Mouse (Mus musculus) yolk sac, embryonic 10.5 days (tissue): ENCODE measurements around the gene Gm20449.
"Not testable (repeated sequence)": the region's sequence is repeated elsewhere in the genome, so short reads cannot be mapped to it uniquely, and the experiment has no call there.

Experiments
- DNase-seq: peaks from one replicate; pipeline ENCODE4 v3.0.0-alpha.2; 2017; ENCODE audit warnings: low spot score

Gene Gm20449

DNA sequence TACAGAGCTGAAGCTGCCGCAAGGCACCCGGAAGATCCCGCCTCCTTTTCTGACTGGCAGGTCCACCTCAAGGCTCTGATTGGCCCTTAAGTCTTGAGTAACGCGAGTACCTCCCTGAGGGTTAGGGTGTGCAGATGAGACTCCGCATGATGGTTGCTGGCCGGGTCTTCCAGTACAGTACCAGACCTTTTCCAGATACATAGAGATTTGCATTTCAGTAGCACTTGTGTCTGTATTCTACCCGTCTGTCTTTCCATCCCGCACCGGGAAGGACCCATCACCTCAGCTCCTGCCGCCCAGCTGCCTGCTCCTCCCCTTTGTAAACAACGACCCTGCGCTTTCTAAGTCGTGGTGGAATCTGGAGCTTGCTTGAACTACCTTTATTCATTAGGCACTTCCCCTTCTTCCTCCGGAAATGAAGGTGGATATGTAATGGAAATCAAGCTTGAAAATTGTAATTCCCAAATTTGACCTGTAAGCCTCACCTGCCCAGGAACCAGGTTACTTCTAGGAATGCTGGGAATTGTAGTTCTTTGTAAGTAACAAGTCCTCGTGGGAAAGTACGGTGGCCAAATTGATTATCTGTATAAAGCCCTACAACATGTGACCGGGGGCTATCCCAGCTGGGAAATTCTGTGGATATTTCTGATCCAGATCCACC is at the start of gene Gm20449, which contains the start of gene AW146154:
TSS of gene Gm20449 (minus strand) at position 29 of the 661 bp plus-strand sequence.
TSS of gene AW146154 (minus strand) at position 502 of the 661 bp plus-strand sequence.
- peak; percentile 86 for DNase-seq

DNA sequence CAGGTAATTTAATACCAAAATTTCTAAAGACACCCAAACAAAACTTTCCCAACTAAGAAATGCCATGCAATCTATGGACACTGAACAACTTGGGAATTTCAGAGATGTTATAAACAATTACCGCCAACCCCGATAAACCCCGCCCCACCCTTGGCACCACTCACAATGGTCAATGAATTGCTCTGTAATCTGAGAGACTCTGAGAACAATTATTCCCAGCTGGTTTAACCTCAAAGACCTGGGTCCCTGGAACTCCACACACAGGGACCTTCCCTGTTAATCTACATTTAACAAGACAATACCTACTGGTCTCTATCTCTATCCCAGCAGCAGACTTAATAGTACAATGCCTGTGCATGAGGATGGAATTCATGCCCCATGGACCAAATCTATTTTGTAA is 13.5 kb upstream of the Gm20449 start:
- no peak for DNase-seq

DNA sequence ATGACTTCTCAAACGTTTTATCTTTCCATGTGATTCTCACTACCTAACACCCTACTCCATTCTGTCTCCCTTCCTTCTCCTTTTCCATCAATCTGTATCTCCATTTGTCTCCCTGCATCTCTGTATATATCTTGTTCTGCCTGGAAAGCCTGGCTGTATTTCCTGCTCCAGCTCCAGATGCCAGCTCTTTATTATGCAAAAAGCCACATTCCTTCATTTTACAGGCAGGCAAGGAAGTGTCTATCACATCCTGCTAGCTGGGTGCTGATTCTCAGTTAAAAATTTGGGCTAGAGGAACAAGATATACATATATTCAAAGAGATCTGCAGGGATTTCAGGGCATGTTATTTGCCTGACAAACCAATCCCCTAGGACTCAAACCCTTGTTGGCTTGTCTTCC is 13.0 kb upstream of the Gm20449 start:
- no peak for DNase-seq

DNA sequence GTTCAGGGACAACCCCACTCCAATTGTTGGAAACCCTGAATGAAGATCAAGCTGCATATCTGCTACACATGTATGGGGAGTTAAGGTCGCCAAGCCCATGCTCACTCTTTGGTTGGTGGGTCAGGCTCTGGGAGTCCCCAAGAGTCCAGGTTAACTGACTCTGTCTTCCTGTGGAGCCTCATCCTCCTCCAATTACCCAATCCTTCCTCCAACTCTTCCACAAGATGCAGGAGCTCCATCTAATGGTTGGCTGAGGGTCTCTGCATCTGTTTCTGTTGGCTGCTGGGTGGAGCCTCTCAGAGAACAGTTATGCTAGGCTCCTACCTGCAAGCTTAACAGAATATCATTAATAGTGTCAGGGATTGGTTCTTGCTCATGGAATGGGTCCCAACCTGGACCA is 3.2 kb upstream of the Gm20449 start:
- no peak for DNase-seq

DNA sequence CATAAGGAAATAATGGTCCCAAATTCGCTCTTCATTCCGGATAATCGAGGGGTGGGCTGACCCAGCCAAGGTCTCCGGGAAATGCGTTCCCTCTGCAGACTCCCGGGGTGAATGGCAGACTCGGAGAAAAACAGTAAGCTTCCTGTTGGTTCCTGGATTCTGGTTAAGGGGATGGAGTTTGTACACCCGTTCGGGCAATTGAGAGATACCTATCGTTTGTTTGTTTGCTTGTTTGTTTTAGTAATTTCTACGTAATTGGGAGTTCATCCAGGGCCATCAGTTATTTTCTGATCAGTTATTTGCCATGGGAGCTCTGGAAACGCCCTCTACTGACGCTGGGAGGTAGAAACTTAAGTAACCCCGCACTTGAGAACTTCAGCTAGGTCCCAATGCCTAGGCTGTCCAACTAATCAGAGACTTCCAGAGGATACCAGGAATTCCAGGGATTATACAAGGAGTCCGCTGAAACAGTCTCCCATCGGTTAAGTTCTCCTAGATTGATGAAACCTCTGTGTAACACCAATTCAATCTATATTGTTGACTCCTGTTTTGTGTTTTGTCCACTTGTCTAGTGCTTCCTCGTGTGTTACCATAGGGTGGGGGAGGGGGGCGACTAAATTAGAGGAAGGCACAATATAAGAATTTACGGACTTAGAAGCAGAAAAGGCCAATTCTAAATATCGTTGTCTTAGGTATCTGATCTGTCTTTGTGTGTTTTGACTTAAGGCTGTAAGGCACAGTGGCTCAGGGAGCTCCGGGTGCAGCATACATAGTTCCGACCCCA is 1.1 kb upstream of the Gm20449 start:
- DNase-seq, result peak; percentile 51

DNA sequence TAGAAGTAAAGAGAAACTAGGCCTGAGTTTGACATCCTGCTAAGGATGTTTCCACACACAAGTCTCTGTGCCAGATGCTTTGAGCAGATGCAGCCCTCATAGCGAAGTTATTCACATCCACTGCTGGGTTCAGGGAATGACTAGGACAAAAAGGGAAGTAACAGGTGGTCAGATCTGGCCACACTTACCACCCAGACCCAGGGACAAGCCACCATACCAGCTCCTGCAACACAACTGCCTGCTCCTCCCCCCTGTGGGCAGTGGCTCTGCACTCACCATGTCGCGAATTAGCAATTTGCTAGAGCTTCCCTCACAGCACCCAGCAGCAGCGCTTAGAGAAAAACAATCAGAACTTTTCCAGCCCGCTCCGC is 214 bp downstream of the Gm20449 start:
- not testable (repeated sequence) for DNase-seq

DNA sequence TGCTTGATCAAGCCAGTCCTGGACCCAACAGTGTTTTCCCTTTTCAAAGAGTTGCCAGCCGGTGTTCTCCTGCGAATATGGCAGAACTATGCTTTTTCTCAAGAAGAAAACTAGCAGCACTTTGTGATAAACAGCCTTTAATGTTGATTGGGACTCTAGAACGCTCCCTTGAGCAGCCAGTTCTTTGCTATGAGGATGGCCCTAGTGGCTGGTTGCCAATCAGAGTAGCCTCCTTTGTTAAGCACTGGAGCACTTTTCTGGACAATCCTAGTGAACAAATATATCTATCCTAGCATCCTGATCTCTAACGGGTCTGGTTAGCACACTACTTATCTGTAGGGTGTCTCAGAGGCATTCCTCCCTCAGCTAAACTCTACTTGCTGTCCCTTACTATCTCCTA is 753 bp downstream of the Gm20449 start:
- not testable (repeated sequence) for DNase-seq

DNA sequence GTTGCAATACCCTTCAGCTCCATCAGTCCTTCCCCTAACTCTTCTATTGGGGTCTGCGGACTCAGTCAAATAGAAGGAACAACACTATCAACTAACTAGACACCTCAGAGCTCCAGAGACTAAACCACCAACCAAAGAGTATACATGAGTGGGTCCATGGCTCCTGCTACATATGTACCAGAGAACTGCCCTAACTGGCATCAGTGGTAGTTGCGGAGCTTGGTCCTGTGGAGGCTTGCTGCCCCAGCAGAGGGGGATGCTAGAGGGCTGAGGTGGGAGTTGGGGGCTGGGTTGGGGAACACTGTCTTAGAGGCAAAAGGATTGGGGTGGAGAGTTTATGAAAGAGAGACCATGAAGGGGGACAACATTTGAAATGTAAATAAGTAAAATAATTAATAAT is 1.3 kb downstream of the Gm20449 start:
- DNase-seq, result no peak

DNA sequence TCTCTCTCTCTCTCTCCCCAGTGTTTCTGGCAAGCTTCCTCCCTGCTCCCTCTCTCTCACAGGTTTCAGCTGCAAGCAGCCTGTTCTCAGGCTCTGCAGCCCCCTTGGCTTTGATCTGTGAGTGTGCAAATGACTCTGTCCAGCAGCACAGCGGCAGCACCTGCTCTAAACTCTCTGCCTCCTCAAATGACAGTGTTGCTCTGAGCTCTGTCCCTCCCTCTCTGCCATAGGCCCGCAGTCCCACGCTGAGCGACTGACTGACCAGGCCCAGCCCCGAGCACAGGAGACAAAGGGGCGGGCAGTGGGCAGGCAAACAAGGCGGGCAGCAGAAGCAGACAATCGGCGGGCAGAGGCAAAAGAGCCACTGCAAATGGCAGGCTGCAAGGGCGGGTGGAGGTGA is 47.4 kb downstream of the Gm20449 start:
- peak; percentile 8 for DNase-seq

DNA sequence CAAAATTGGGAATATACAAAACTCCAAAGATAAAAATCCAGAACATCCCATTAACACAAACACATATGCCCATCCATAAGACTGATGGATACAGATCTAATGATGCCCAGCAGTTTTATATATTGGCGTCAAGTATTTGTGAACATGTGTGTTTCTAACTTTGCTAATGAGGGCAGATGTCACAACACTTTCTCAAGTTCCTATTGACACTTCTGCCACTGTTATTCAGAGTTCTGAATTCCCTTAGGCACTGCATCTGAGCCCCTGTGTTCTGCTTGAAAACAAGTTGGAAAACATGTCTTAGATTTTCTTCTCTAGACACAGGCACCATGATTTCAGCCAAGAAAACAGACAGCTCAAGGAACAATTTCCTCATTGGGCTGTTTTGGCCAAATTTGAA is 50.6 kb downstream of the Gm20449 start, which contains the start of gene Vmn2r57:
TSS of gene Vmn2r57 (minus strand) at position 101 of the 400 bp plus-strand sequence.
- DNase-seq, result not testable (repeated sequence)

DNA sequence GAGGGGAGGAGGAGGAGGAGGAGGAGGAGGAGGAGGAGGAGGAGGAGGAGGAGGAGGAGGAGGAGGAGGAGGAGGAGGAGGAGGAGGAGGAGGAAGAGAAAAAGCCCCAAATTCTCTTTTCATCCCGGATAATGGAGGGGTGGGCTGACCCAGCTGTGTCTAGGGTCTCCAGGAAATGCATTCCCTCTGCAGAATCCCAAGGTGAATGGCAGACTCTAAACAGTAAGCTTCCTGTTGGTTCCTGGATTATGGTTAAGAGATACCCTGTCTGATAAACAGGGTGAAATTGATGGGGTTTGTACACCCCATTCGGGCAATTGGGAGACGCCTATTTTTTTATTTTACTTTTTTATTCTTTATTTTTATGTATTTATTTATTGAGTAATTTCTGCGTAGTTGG is 105.1 kb downstream of the Gm20449 start:
- no peak for DNase-seq

DNA sequence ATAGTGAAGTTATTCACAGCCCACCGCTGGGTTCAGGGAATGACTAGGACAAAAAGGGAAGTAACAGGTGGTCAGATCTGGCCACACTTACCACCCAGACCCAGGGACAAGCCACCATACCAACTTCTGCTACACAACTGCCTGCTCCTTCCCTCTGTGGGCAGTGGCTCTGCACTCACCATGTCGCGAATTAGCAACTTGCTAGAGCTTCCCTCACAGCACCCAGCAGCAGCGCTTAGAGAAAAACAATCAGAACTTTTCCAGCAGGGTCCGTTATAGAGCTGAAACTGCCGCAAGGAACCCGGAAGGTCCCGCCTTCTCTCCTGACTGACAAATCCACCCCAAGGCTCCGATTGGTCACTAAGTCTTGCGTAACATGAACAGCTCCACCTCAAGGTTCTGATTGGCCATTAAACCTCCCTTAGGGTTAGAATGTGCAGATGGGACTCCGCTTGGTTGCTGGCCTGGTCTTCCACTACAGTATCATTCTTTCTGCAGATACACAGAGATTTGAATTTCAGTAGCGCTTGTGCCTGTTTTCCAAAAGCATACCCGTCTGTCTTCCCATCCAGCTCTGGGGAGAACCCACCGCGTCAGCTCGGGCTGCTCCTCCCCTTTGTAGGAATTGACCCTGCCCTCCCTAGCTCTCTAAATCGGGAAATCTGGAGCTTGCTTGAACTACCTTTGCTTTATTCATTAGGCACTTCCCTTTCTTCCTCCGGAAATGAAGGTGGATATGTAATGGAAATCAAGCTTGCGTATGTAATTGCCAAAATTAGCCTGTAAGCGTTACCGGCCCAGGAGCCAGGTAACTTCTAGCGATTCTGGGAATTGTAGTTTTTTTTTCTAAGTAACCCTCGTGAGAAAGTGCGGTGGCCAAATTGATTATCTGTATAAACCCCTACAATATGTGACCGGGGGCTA is 105.9 kb downstream of the Gm20449 start, which contains the start of gene AI987944:
TSS of gene AI987944 (minus strand) at position 332 of the 924 bp plus-strand sequence.
- peak; percentile 90 for DNase-seq
